Mouse (Mus musculus) forebrain, embryonic 12.5 days (tissue): ENCODE results near the gene Nos1. TPM values are rescaled to one million over a fixed set of nuclear protein-coding genes. Genes with fewer than 3 reads are reported as not detected.

ENCODE experiments used
- ATAC-seq: fragments of 200-750 bp; cut with Nextera tagmentation; 2 replicates; pipeline ENCODE4 v1.8.0; 2017; ENCODE audit warnings: moderate TSS enrichment; ENCODE audit not compliant: low FRiP score
- H3K27ac ChIP-seq: fragments of 300-500 bp; sonication (generic); 2 replicates; pipeline ENCODE4 v1.5.1; 2016; ENCODE audit warnings: mild to moderate bottlenecking
- H3K27me3 ChIP-seq: fragments of 300-500 bp; sonication (generic); 2 replicates; pipeline ENCODE4 v1.6.1; 2016; ENCODE audit warnings: mild to moderate bottlenecking
- H3K36me3 ChIP-seq: fragments of 300-500 bp; sonication (generic); replicated peaks from 2 replicates; pipeline ENCODE4 v1.6.1; 2016; ENCODE audit warnings: mild to moderate bottlenecking
- H3K4me1 ChIP-seq: fragments of 300-500 bp; sonication (generic); 2 replicates; pipeline ENCODE4 v1.6.1; 2016
- H3K4me2 ChIP-seq: fragments of 300-500 bp; sonication (generic); 2 replicates; pipeline ENCODE4 v1.6.1; 2016; ENCODE audit warnings: mild to moderate bottlenecking, moderate library complexity
- H3K4me3 ChIP-seq: fragments of 300-500 bp; sonication (generic); replicated peaks from 2 replicates; pipeline ENCODE4 v1.5.1; 2016; ENCODE audit warnings: mild to moderate bottlenecking
- H3K9ac ChIP-seq: fragments of 300-500 bp; sonication (generic); 2 replicates; pipeline ENCODE4 v1.6.1; 2016; ENCODE audit warnings: mild to moderate bottlenecking
- H3K9me3 ChIP-seq: fragments of 300-500 bp; sonication (generic); 2 replicates; pipeline ENCODE4 v1.6.1; 2016
- WGBS: fragments of 180-500 bp; shearing (Covaris S2); methylation state at CpG from one replicate; pipeline ENCODE4 v1.1.7; 2016; 5-methylcytosine and 5-hydroxymethylcytosine counted together
- polyA plus RNA-seq: library from polyadenylated mRNA; unstranded; fragments of >200 nt; fragmentation: Nextera tagmentation; extraction: Ambion mirVana; gene quantifications from 2 replicates; pipeline ENCODE4 v1.2.1, GENCODE M21; 2016

The Nos1 gene
- polyA plus RNA-seq, 1 experiment from 2014 or later: 0.28 TPM

- WGBS: under 1% methylated on average over 88 of the region's 88 CpGs
- peaks cover 29% of the 10 kb centered on the region for H3K4me1 ChIP-seq
These were observed 196.0 kb downstream of the Nos1 start, which contains the start of gene Fbxo21 for GRCm38 (mm10) chr5:117976657-117977500. Gene Fbxo21 (plus strand): TSS chr5:117976730.

GRCm38 (mm10) chr5:117977501-117978158 lies 196.8 kb downstream of the Nos1 start:
- no peaks in the 10 kb centered on the region for H3K27me3 ChIP-seq
- peaks cover 34% of the 10 kb centered on the region for H3K36me3 ChIP-seq
- 8% methylated on average over 30 of the region's 30 CpGs for WGBS
- 0 out of 2 replicates have a peak, but pooled peaks have one; percentile 5 for ATAC-seq
- peaks cover 29% of the 10 kb centered on the region for H3K4me1 ChIP-seq
- H3K27ac ChIP-seq: peak overlapping the region; percentile 92
- H3K9ac ChIP-seq: peak overlapping the region; percentile 93
- no peaks in the 10 kb centered on the region for H3K9me3 ChIP-seq
- peak overlapping the region; percentile 100 for H3K4me3 ChIP-seq
- peak overlapping the region; percentile 73 for H3K4me2 ChIP-seq

More at GRCm38 (mm10) chr5:117976657-117977500, 196.0 kb downstream of the Nos1 start, which contains the start of gene Fbxo21:
- Histone ChIP-seq H3K4me3 (peak within 1 kb of the TSS; percentile 100), H3K27ac (peak within 1 kb of the TSS; percentile 92), H3K9me3 (no peaks in the 10 kb centered on the region), H3K9ac (peak within 1 kb of the TSS; percentile 93), H3K4me2 (peak within 1 kb of the TSS; percentile 73), H3K27me3 (no peaks in the 10 kb centered on the region), H3K36me3 (peaks cover 27% of the 10 kb centered on the region)
- peak; percentile 93 for ATAC-seq

- Histone ChIP-seq H3K9me3 (no peaks in the 10 kb centered on the region), H3K4me2 (peak overlapping the region; percentile 73), H3K27ac (peak overlapping the region; percentile 92; the same call in 1 of the 2 replicates), H3K36me3 (peaks cover 40% of the 10 kb centered on the region), H3K9ac (peak overlapping the region; percentile 93), H3K27me3 (no peaks in the 10 kb centered on the region), H3K4me1 (peaks cover 29% of the 10 kb centered on the region), H3K4me3 (peak overlapping the region; percentile 100)
- no peak for ATAC-seq
- 47% methylated on average over 17 of the region's 17 CpGs for WGBS
These were observed 197.4 kb downstream of the Nos1 start for GRCm38 (mm10) chr5:117978159-117978697.

GRCm38 (mm10) chr5:117979082-117979481 lies 198.2 kb downstream of the Nos1 start:
- H3K4me3 ChIP-seq: peak overlapping the region; percentile 100
- H3K36me3 ChIP-seq: peaks cover 49% of the 10 kb centered on the region
- no peaks in the 10 kb centered on the region for H3K27me3 ChIP-seq
- H3K9me3 ChIP-seq: no peaks in the 10 kb centered on the region
- no peak overlapping the region; the same call in 1 of the 2 replicates for H3K9ac ChIP-seq
- H3K4me1 ChIP-seq: peaks cover 29% of the 10 kb centered on the region
- ATAC-seq: no peak
- H3K27ac ChIP-seq: no peak overlapping the region
- WGBS: 64% methylated on average over 5 of the region's 5 CpGs
- H3K4me2 ChIP-seq: peak overlapping the region; percentile 73

- Histone ChIP-seq H3K4me1 (peaks cover 29% of the 10 kb centered on the region), H3K4me2 (no peak overlapping the region), H3K9me3 (no peaks in the 10 kb centered on the region), H3K27me3 (no peaks in the 10 kb centered on the region), H3K9ac (no peak overlapping the region), H3K27ac (no peak overlapping the region), H3K36me3 (peaks cover 67% of the 10 kb centered on the region), H3K4me3 (no peak overlapping the region)
- 95% methylated on average over 8 of the region's 8 CpGs for WGBS
- no peak for ATAC-seq
These were observed 200.1 kb downstream of the Nos1 start for GRCm38 (mm10) chr5:117980921-117981320.

- Histone ChIP-seq H3K4me3 (no peak overlapping the region), H3K27me3 (no peaks in the 10 kb centered on the region), H3K9me3 (no peaks in the 10 kb centered on the region), H3K9ac (no peak overlapping the region), H3K4me2 (no peak overlapping the region), H3K4me1 (peaks cover 29% of the 10 kb centered on the region), H3K36me3 (peaks cover 77% of the 10 kb centered on the region), H3K27ac (no peak overlapping the region)
- no peak for ATAC-seq
- 90% methylated on average over 5 of the region's 5 CpGs for WGBS
These were observed 201.1 kb downstream of the Nos1 start for GRCm38 (mm10) chr5:117981943-117982342.

- 79% methylated on average over 4 of the region's 4 CpGs for WGBS
- H3K9ac ChIP-seq: no peak overlapping the region
- no peak overlapping the region for H3K4me2 ChIP-seq
- no peaks in the 10 kb centered on the region for H3K4me1 ChIP-seq
- peaks cover 99% of the 10 kb centered on the region for H3K36me3 ChIP-seq
- H3K27me3 ChIP-seq: no peaks in the 10 kb centered on the region
- H3K4me3 ChIP-seq: no peak overlapping the region
- no peak overlapping the region for H3K27ac ChIP-seq
- H3K9me3 ChIP-seq: no peaks in the 10 kb centered on the region
- ATAC-seq: no peak
These were observed 205.5 kb downstream of the Nos1 start for GRCm38 (mm10) chr5:117986327-117986726.

- H3K27me3 ChIP-seq: no peaks in the 10 kb centered on the region
- H3K27ac ChIP-seq: no peak overlapping the region
- H3K36me3 ChIP-seq: peaks cover 99% of the 10 kb centered on the region
- WGBS: 90% methylated on average over 3 of the region's 3 CpGs
- H3K4me3 ChIP-seq: no peak overlapping the region
- no peaks in the 10 kb centered on the region for H3K9me3 ChIP-seq
- H3K9ac ChIP-seq: no peak overlapping the region
- H3K4me2 ChIP-seq: no peak overlapping the region
- ATAC-seq: no peak
- no peaks in the 10 kb centered on the region for H3K4me1 ChIP-seq
These were observed 207.1 kb downstream of the Nos1 start for GRCm38 (mm10) chr5:117987891-117988290.

GRCm38 (mm10) chr5:117988367-117988766 lies 207.5 kb downstream of the Nos1 start:
- Histone ChIP-seq H3K4me3 (no peak overlapping the region), H3K9ac (no peak overlapping the region), H3K27ac (no peak overlapping the region), H3K4me1 (no peaks in the 10 kb centered on the region), H3K4me2 (no peak overlapping the region), H3K9me3 (no peaks in the 10 kb centered on the region), H3K36me3 (peaks cover 99% of the 10 kb centered on the region), H3K27me3 (no peaks in the 10 kb centered on the region)
- 91% methylated on average over 9 of the region's 9 CpGs for WGBS
- no peak for ATAC-seq

- Histone ChIP-seq H3K27ac (no peak overlapping the region), H3K4me1 (no peaks in the 10 kb centered on the region), H3K4me3 (no peak overlapping the region), H3K9me3 (no peaks in the 10 kb centered on the region), H3K9ac (no peak overlapping the region), H3K27me3 (no peaks in the 10 kb centered on the region), H3K36me3 (peaks cover 99% of the 10 kb centered on the region), H3K4me2 (no peak overlapping the region)
- no peak for ATAC-seq
- 90% methylated on average over 6 of the region's 6 CpGs for WGBS
These were observed 208.9 kb downstream of the Nos1 start for GRCm38 (mm10) chr5:117989773-117990172.

GRCm38 (mm10) chr5:117990957-117991356 lies 210.1 kb downstream of the Nos1 start:
- no peak for ATAC-seq
- no peak overlapping the region for H3K27ac ChIP-seq
- H3K4me3 ChIP-seq: no peak overlapping the region
- H3K4me1 ChIP-seq: no peaks in the 10 kb centered on the region
- peaks cover 99% of the 10 kb centered on the region for H3K36me3 ChIP-seq
- no peak overlapping the region for H3K4me2 ChIP-seq
- no peaks in the 10 kb centered on the region for H3K27me3 ChIP-seq
- no peaks in the 10 kb centered on the region for H3K9me3 ChIP-seq
- WGBS: 93% methylated on average over 3 of the region's 3 CpGs
- H3K9ac ChIP-seq: no peak overlapping the region

- 95% methylated on average over 6 of the region's 6 CpGs for WGBS
- H3K4me1 ChIP-seq: no peaks in the 10 kb centered on the region
- no peaks in the 10 kb centered on the region for H3K27me3 ChIP-seq
- H3K9me3 ChIP-seq: no peaks in the 10 kb centered on the region
- H3K36me3 ChIP-seq: peaks cover 98% of the 10 kb centered on the region
- ATAC-seq: no peak
- no peak overlapping the region for H3K4me2 ChIP-seq
- no peak overlapping the region for H3K9ac ChIP-seq
- H3K27ac ChIP-seq: no peak overlapping the region
- H3K4me3 ChIP-seq: no peak overlapping the region
These were observed 212.7 kb downstream of the Nos1 start for GRCm38 (mm10) chr5:117993550-117993949.
